Mouse (Mus musculus): ENCODE measurements around the gene Agl. TPM values are rescaled to one million over a fixed set of nuclear protein-coding genes. Genes with fewer than 3 reads are reported as not detected.

Agl gene
- polyA plus RNA-seq (2014; fragmentation: Nextera tagmentation; extraction: Ambion mirVana): 18.9 and 19.5 TPM in 2 replicates

GRCm38 (mm10) chr3:116807811-116808506 lies at the start of gene Agl:
TSS of gene Agl (minus strand) at chr3:116808166.
- Histone ChIP-seq H3K27ac (peak within 1 kb of the TSS; percentile 88), H3K4me3 (replicated peaks; ENCODE audit: low read length) (peak within 1 kb of the TSS; percentile 80), H3K9ac (peak within 1 kb of the TSS; percentile 82), H3K36me3 (replicated peaks; ENCODE audit: control insufficient read depth, insufficient read depth) (peaks cover 6% of the 10 kb centered on the region), H3K4me2 (replicated peaks) (peak within 1 kb of the TSS; percentile 80), H3K27me3 (ENCODE audit: control insufficient read depth, insufficient read depth, low read length) (no peaks in the 10 kb centered on the region), H3K4me1 (replicated peaks; ENCODE audit: control insufficient read depth, insufficient read depth, low read length) (peaks cover 12% of the 10 kb centered on the region; the same call in 1 of the 2 replicates), H3K9me3 (ENCODE audit: control insufficient read depth, low read length) (no peaks in the 10 kb centered on the region)
- 1% methylated on average over 57 of the region's 57 CpGs for WGBS
- DNase-seq (ENCODE audit: low spot score): peak; percentile 95
- peak; percentile 100 for ATAC-seq (ENCODE audit: low FRiP score)

DNA sequence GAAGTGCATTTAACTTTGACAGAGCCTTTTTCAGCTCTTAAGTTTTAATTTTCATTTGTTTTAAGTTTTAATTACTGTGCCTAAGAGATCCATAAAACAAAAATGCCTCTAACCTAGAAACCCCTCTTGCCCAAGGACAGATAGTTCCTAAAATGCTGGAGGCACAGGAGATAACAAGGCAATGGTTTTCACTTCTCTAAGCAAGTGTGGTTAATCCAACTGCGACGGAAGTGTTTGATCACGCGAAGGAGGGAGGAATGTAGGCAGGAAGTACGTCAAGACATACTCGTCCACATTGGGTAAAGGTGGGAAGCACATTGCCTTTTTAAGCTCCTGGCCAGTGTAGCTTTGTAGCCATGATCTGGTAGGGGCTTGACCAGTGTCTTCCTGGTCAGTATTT lies 49.6 kb upstream of the Agl start:
- Histone ChIP-seq H3K9me3 (ENCODE audit: control insufficient read depth, low read length) (no peaks in the 10 kb centered on the region), H3K27ac (no peak overlapping the region), H3K4me3 (replicated peaks; ENCODE audit: low read length) (no peak overlapping the region), H3K36me3 (replicated peaks; ENCODE audit: control insufficient read depth, insufficient read depth) (no peaks in the 10 kb centered on the region), H3K27me3 (ENCODE audit: control insufficient read depth, insufficient read depth, low read length) (no peaks in the 10 kb centered on the region), H3K9ac (no peak overlapping the region), H3K4me2 (replicated peaks) (no peak overlapping the region), H3K4me1 (replicated peaks; ENCODE audit: control insufficient read depth, insufficient read depth, low read length) (0 out of 2 replicates have a peak, but pooled peaks cover 5% of the 10 kb centered on the region)
- ATAC-seq (ENCODE audit: low FRiP score) (no peak), DNase-seq (ENCODE audit: low spot score) (no peak)
- WGBS: 90% methylated on average over 6 of the region's 6 CpGs

- Histone ChIP-seq H3K4me3 (replicated peaks; ENCODE audit: low read length) (no peak overlapping the region), H3K4me1 (replicated peaks; ENCODE audit: control insufficient read depth, insufficient read depth, low read length) (no peaks in the 10 kb centered on the region), H3K9ac (no peak overlapping the region), H3K36me3 (replicated peaks; ENCODE audit: control insufficient read depth, insufficient read depth) (no peaks in the 10 kb centered on the region), H3K4me2 (replicated peaks) (no peak overlapping the region), H3K27ac (no peak overlapping the region), H3K27me3 (ENCODE audit: control insufficient read depth, insufficient read depth, low read length) (no peaks in the 10 kb centered on the region), H3K9me3 (ENCODE audit: control insufficient read depth, low read length) (no peaks in the 10 kb centered on the region)
- ATAC-seq (ENCODE audit: low FRiP score) (no peak), DNase-seq (ENCODE audit: low spot score) (no peak)
- whole genome bisulfite sequencing: 92% methylated on average over 3 of the region's 3 CpGs
Observed at GRCm38 (mm10) chr3:116852421-116852820, 44.5 kb upstream of the Agl start.

DNA sequence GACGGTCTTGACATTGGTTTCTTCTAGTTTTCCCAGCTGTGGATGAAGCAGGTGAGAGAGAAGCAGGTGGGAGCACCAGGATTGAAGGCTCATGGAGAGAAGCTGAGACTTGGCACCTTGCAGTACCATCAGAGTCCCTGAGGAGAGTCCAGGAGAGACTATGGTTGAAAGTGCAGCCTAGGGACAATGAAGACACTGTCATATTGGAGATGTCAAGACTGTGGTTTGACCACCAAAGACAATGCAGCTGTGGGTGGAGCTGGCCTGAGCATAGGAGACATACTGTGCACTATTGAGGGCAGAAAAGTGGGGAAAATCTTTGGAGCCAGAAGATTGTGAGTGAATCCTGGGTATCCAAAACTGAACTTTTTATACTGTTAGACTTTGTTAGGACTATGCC lies 42.4 kb upstream of the Agl start:
- no peak overlapping the region for H3K4me2 ChIP-seq (replicated peaks)
- DNase-seq (ENCODE audit: low spot score): no peak
- H3K9ac ChIP-seq: no peak overlapping the region
- H3K27ac ChIP-seq: no peak overlapping the region
- no peaks in the 10 kb centered on the region for H3K27me3 ChIP-seq (ENCODE audit: control insufficient read depth, insufficient read depth, low read length)
- no peaks in the 10 kb centered on the region for H3K4me1 ChIP-seq (replicated peaks; ENCODE audit: control insufficient read depth, insufficient read depth, low read length)
- no peaks in the 10 kb centered on the region for H3K36me3 ChIP-seq (replicated peaks; ENCODE audit: control insufficient read depth, insufficient read depth)
- ATAC-seq (ENCODE audit: low FRiP score): no peak
- H3K9me3 ChIP-seq (ENCODE audit: control insufficient read depth, low read length): no peaks in the 10 kb centered on the region
- no peak overlapping the region for H3K4me3 ChIP-seq (replicated peaks; ENCODE audit: low read length)
- WGBS: 82% methylated on average over 1 of the region's 1 CpGs

GRCm38 (mm10) chr3:116848936-116849335 lies 41.0 kb upstream of the Agl start:
- 86% methylated on average over 4 of the region's 4 CpGs for WGBS
- Histone ChIP-seq H3K9me3 (ENCODE audit: control insufficient read depth, low read length) (no peaks in the 10 kb centered on the region), H3K4me1 (replicated peaks; ENCODE audit: control insufficient read depth, insufficient read depth, low read length) (no peaks in the 10 kb centered on the region), H3K4me2 (replicated peaks) (no peak overlapping the region), H3K36me3 (replicated peaks; ENCODE audit: control insufficient read depth, insufficient read depth) (no peaks in the 10 kb centered on the region), H3K27me3 (ENCODE audit: control insufficient read depth, insufficient read depth, low read length) (no peaks in the 10 kb centered on the region), H3K4me3 (replicated peaks; ENCODE audit: low read length) (no peak overlapping the region), H3K27ac (no peak overlapping the region), H3K9ac (no peak overlapping the region)
- DNase-seq (ENCODE audit: low spot score) (no peak), ATAC-seq (ENCODE audit: low FRiP score) (no peak)

DNA sequence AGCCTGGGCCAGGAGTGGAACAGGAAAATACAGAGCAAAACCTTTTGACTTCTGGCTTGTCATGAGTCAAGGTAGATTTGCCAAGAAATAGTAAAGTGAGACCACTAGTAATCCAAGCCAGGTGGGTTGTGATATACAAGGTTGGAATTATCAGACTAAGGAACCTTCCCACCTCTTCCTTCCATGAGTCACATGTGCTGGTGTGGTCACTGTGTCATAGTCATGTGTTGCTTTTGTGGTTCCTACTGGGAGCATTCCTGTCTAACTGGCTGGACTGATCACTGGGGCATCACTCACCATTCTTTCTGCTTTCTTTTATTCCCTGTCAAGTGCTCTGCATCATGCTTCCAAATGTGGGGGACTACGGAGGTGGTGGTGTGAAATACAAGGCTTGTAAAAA lies 40.1 kb upstream of the Agl start:
- no peaks in the 10 kb centered on the region for H3K9me3 ChIP-seq (ENCODE audit: control insufficient read depth, low read length)
- no peak overlapping the region for H3K4me3 ChIP-seq (replicated peaks; ENCODE audit: low read length)
- no peak overlapping the region for H3K9ac ChIP-seq
- H3K4me2 ChIP-seq (replicated peaks): no peak overlapping the region
- no peaks in the 10 kb centered on the region for H3K4me1 ChIP-seq (replicated peaks; ENCODE audit: control insufficient read depth, insufficient read depth, low read length)
- ATAC-seq (ENCODE audit: low FRiP score) (no peak), DNase-seq (ENCODE audit: low spot score) (no peak)
- no peaks in the 10 kb centered on the region for H3K36me3 ChIP-seq (replicated peaks; ENCODE audit: control insufficient read depth, insufficient read depth)
- no peaks in the 10 kb centered on the region for H3K27me3 ChIP-seq (ENCODE audit: control insufficient read depth, insufficient read depth, low read length)
- WGBS: 92% methylated on average over 1 of the region's 1 CpGs
- H3K27ac ChIP-seq: no peak overlapping the region

DNA sequence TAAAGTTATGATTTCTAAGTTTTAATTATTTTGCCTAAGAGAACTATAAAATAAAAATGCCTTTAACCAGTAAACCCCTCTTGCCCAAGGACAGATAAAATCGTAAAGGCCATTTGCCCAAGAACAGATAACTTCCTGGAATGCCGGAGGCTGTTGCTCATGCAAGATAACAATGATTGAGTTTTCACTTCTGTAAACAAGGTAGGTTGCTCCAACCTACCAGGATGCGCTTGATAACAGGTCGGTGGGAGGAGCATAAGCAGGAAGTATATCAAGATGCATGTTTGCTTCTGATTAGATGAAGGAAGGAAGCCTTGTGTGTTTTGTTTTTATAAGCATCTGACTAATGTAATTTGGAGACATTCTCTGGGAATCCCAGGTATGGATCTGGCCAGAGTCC lies 38.1 kb upstream of the Agl start:
- H3K9ac ChIP-seq: no peak overlapping the region
- no peak for DNase-seq (ENCODE audit: low spot score)
- 90% methylated on average over 4 of the region's 4 CpGs for WGBS
- H3K36me3 ChIP-seq (replicated peaks; ENCODE audit: control insufficient read depth, insufficient read depth): no peaks in the 10 kb centered on the region
- ATAC-seq (ENCODE audit: low FRiP score): no peak
- no peak overlapping the region for H3K4me3 ChIP-seq (replicated peaks; ENCODE audit: low read length)
- H3K4me1 ChIP-seq (replicated peaks; ENCODE audit: control insufficient read depth, insufficient read depth, low read length): no peaks in the 10 kb centered on the region
- no peaks in the 10 kb centered on the region for H3K27me3 ChIP-seq (ENCODE audit: control insufficient read depth, insufficient read depth, low read length)
- no peak overlapping the region for H3K4me2 ChIP-seq (replicated peaks)
- H3K9me3 ChIP-seq (ENCODE audit: control insufficient read depth, low read length): no peaks in the 10 kb centered on the region
- H3K27ac ChIP-seq: no peak overlapping the region

- 92% methylated on average over 10 of the region's 10 CpGs for WGBS
- DNase-seq (ENCODE audit: low spot score) (no peak), ATAC-seq (ENCODE audit: low FRiP score) (no peak)
- H3K4me2 ChIP-seq (replicated peaks): no peak overlapping the region
- H3K9ac ChIP-seq: no peak overlapping the region
- no peaks in the 10 kb centered on the region for H3K36me3 ChIP-seq (replicated peaks; ENCODE audit: control insufficient read depth, insufficient read depth)
- no peaks in the 10 kb centered on the region for H3K27me3 ChIP-seq (ENCODE audit: control insufficient read depth, insufficient read depth, low read length)
- no peak overlapping the region for H3K4me3 ChIP-seq (replicated peaks; ENCODE audit: low read length)
- no peaks in the 10 kb centered on the region for H3K4me1 ChIP-seq (replicated peaks; ENCODE audit: control insufficient read depth, insufficient read depth, low read length)
- H3K27ac ChIP-seq: no peak overlapping the region
- H3K9me3 ChIP-seq (ENCODE audit: control insufficient read depth, low read length): no peaks in the 10 kb centered on the region
Observed at GRCm38 (mm10) chr3:116844880-116845579, 37.1 kb upstream of the Agl start.

GRCm38 (mm10) chr3:116841311-116841710 lies 33.3 kb upstream of the Agl start:
- DNase-seq (ENCODE audit: low spot score) (no peak), ATAC-seq (ENCODE audit: low FRiP score) (no peak)
- H3K4me3 ChIP-seq (replicated peaks; ENCODE audit: low read length): no peak overlapping the region
- no peak overlapping the region for H3K9ac ChIP-seq
- H3K4me1 ChIP-seq (replicated peaks; ENCODE audit: control insufficient read depth, insufficient read depth, low read length): no peaks in the 10 kb centered on the region
- H3K36me3 ChIP-seq (replicated peaks; ENCODE audit: control insufficient read depth, insufficient read depth): no peaks in the 10 kb centered on the region
- H3K27me3 ChIP-seq (ENCODE audit: control insufficient read depth, insufficient read depth, low read length): no peaks in the 10 kb centered on the region
- H3K4me2 ChIP-seq (replicated peaks): no peak overlapping the region
- no peak overlapping the region for H3K27ac ChIP-seq
- 71% methylated on average over 2 of the region's 2 CpGs for WGBS
- H3K9me3 ChIP-seq (ENCODE audit: control insufficient read depth, low read length): no peaks in the 10 kb centered on the region
